Mouse (Mus musculus): ENCODE results near the gene Tgfb2. TPM values are rescaled to one million over a fixed set of nuclear protein-coding genes. Genes with fewer than 3 reads are reported as not detected.

Gene Tgfb2
- polyA plus RNA-seq, 1 experiment, result 9.3 TPM

DNA sequence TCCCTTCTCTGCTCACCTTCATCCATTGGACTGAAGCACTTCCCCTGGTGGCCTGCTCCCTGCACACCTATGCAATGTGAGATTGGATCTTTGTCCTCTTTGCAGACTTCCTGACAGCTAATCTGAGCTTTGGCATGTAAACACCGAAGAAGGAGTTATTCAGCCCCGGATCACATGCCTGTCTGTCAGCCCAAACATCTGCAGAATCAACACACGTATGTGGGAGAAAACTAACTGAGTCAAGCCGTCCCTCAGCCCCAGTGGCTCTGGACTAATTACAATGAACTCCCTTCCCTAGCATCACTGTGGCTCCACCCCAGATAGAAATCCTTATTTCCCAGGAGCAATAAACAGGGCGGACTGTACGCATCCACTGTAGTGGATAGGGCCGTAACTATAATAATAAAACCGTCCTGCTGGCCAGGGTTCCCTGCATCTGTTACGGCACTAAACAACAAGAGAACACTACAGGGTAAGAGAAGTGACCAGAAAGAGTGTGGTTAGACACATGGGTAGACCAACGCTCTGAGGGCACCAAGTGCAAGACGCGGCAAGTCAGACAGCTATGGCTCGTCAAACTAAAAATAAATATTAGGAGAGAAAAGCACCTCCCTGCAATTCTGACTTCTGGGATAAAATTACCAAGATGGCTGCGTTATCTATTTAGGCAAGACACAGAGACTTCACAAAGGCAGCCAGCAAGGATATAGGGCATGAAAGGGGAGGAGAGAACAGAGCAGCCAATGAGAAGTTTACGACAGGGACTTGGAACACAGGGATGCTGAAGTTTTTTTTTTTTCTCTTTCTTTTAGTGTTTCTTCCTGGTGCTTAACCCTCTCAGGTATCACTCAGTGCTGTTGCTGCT, 3.2 kb downstream of the Tgfb2 start:
- Histone ChIP-seq H3K36me3 (ENCODE audit: control insufficient read depth, insufficient read depth) (no peaks in the 10 kb centered on the region), H3K4me3 (peak overlapping the region; percentile 96), H3K27me3 (ENCODE audit: control insufficient read depth, insufficient read depth, insufficient read length) (no peaks in the 10 kb centered on the region), H3K79me2 (ENCODE audit: control insufficient read depth, insufficient read depth) (peaks cover 51% of the 10 kb centered on the region), H3ac (ENCODE audit: control insufficient read depth, insufficient read length) (no peak overlapping the region), H3K4me2 (ENCODE audit: low read depth) (peak overlapping the region; percentile 92)
- TF ChIP-seq POLR2A (IDR thresholded peaks at IDR 0.05; ENCODE audit: insufficient read length, low read depth), result peak; percentile 36
- TF ChIP-seq REST (IDR thresholded peaks at IDR 0.05; ENCODE audit: insufficient read depth, insufficient read length), result no peak
- TF ChIP-seq SRF (IDR thresholded peaks at IDR 0.05; ENCODE audit: control insufficient read depth, insufficient read length, low read depth), result no peak
- TF ChIP-seq TCF12 (IDR thresholded peaks at IDR 0.05; ENCODE audit: insufficient read depth, poor library complexity, severe bottlenecking), result no peak
- TF ChIP-seq POLR2AphosphoS2 (IDR thresholded peaks at IDR 0.05; ENCODE audit: insufficient read length, low read depth), result no peak
- TF ChIP-seq MYOD1 (IDR thresholded peaks at IDR 0.05; ENCODE audit: control insufficient read depth in 1 of 3, insufficient read length in 2 of 3, low read depth in 2 of 3), result no peak
- no peak for TF ChIP-seq CEBPB (IDR thresholded peaks at IDR 0.05; ENCODE audit: insufficient read depth, poor library complexity, severe bottlenecking)
- no peak for TF ChIP-seq TCF3 (IDR thresholded peaks at IDR 0.05; ENCODE audit: insufficient read length, low read depth)

DNA sequence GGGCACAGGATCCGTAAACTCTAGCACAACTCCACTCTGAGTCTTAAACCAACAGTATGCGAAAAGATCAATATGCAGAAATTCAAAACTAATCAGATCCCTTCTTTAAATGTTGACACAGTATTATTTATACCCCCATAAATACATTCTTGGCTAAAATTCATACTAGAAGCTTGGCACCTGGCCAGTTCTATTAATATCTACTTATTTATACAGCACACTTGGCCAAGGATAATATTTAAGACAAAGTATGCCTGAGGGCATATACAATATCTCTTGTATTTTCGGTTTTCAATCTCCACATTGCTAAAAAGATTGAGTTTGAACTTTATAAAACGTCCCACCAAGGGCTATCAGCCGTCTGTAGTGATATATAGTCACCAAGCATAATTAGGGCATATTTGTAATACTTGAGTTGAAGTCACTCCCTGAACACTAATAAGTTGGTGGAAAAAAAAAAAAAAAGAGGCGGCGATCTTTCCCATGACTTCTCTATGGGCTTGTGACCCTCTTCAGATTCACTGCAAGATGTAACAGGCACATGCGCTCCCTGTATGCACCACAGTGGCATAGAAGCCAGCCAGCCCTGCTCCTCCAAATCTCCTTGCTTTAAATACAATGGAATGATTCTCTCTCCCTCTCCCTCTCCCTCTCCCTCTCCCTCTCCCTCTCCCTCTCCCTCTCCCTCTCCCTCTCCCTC, 4.4 kb downstream of the Tgfb2 start:
- Histone ChIP-seq H3K36me3 (ENCODE audit: control insufficient read depth, insufficient read depth) (no peaks in the 10 kb centered on the region), H3K4me2 (ENCODE audit: low read depth) (peak overlapping the region; percentile 92), H3K4me3 (peak overlapping the region; percentile 96), H3K27me3 (ENCODE audit: control insufficient read depth, insufficient read depth, insufficient read length) (no peaks in the 10 kb centered on the region), H3K79me2 (ENCODE audit: control insufficient read depth, insufficient read depth) (peaks cover 59% of the 10 kb centered on the region), H3ac (ENCODE audit: control insufficient read depth, insufficient read length) (no peak overlapping the region)
- TF ChIP-seq USF1 (IDR thresholded peaks at IDR 0.05; ENCODE audit: low read depth), result no peak

- no peak overlapping the region for H3ac ChIP-seq (ENCODE audit: control insufficient read depth, insufficient read length)
- H3K27me3 ChIP-seq (ENCODE audit: control insufficient read depth, insufficient read depth, insufficient read length), result no peaks in the 10 kb centered on the region
- H3K4me3 ChIP-seq, result no peak overlapping the region
- H3K36me3 ChIP-seq (ENCODE audit: control insufficient read depth, insufficient read depth), result no peaks in the 10 kb centered on the region
- peak; percentile 25 for TF ChIP-seq POLR2A (IDR thresholded peaks at IDR 0.05; ENCODE audit: insufficient read length, low read depth)
- peak; percentile 38 to 59 (median 44) for TF ChIP-seq MYOD1 (IDR thresholded peaks at IDR 0.05; ENCODE audit: control insufficient read depth in 1 of 3, insufficient read length in 2 of 3, low read depth in 2 of 3)
- TF ChIP-seq MYOG (IDR thresholded peaks at IDR 0.05; ENCODE audit: control insufficient read depth in 1 of 3, insufficient read depth in 1 of 3, insufficient read length in 2 of 3, low read depth in 2 of 3), result peak in 2 of 3 experiments; percentile 60 to 71
- no peak for TF ChIP-seq POLR2AphosphoS2 (IDR thresholded peaks at IDR 0.05; ENCODE audit: insufficient read length, low read depth)
- peak overlapping the region; percentile 92 for H3K4me2 ChIP-seq (ENCODE audit: low read depth)
- H3K79me2 ChIP-seq (ENCODE audit: control insufficient read depth, insufficient read depth), result peaks cover 59% of the 10 kb centered on the region
These were observed 5.3 kb downstream of the Tgfb2 start for GRCm38 (mm10) chr1:186700496-186700895.

DNA sequence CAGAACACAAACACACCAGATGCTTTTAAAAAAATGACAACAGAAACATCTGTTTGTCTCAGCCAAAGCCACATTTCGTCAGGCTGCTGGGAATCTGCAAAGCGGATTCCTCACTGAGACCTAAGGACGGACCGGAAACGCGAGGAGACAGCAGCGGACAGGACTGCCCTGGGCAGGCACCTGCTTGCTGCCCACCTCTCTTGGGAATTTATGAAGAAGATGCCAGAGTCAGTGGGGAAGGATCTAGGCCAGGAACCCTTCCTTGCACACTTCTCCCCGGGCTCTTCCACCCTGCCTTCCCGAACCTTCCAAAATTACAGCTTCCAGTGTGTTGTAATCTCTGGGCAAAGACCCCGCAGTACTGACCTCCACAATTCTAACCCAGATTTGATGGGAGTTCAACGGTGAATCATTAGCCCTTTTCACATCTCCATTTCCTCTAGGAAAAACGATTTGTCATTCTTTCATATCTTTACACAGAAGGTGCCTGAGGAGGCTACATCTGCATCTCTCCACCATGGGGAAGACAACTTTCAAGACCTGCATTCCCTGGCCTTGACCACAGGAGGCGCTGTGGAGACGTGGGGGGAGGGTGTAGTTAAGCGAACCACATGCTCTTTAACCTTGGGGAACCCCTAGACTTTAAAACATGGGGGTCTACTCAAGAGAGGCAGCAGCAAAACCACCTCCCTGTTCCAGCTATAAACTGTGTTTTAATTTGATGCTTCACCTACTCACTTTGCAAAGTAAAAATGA, 7.0 kb downstream of the Tgfb2 start:
- H3K36me3 ChIP-seq (ENCODE audit: control insufficient read depth, insufficient read depth), result no peaks in the 10 kb centered on the region
- no peak for TF ChIP-seq USF1 (IDR thresholded peaks at IDR 0.05; ENCODE audit: low read depth)
- TF ChIP-seq CEBPB (IDR thresholded peaks at IDR 0.05; ENCODE audit: insufficient read depth, poor library complexity, severe bottlenecking), result no peak
- TF ChIP-seq SRF (IDR thresholded peaks at IDR 0.05; ENCODE audit: control insufficient read depth, insufficient read length, low read depth), result no peak
- no peak for TF ChIP-seq POLR2A (IDR thresholded peaks at IDR 0.05; ENCODE audit: insufficient read length, low read depth)
- no peak for TF ChIP-seq MYOG (IDR thresholded peaks at IDR 0.05; ENCODE audit: control insufficient read depth in 1 of 3, insufficient read depth in 1 of 3, insufficient read length in 2 of 3, low read depth in 2 of 3)
- TF ChIP-seq TCF3 (IDR thresholded peaks at IDR 0.05; ENCODE audit: insufficient read length, low read depth), result no peak
- no peak for TF ChIP-seq E2F4 (IDR thresholded peaks at IDR 0.05; ENCODE audit: insufficient read depth)
- TF ChIP-seq POLR2AphosphoS2 (IDR thresholded peaks at IDR 0.05; ENCODE audit: insufficient read length, low read depth), result no peak
- no peak for TF ChIP-seq MAX (IDR thresholded peaks at IDR 0.05; ENCODE audit: low read depth)
- TF ChIP-seq MYOD1 (IDR thresholded peaks at IDR 0.05; ENCODE audit: control insufficient read depth in 1 of 3, insufficient read length in 2 of 3, low read depth in 2 of 3), result no peak
- TF ChIP-seq REST (IDR thresholded peaks at IDR 0.05; ENCODE audit: insufficient read depth, insufficient read length), result no peak
- TF ChIP-seq TCF12 (IDR thresholded peaks at IDR 0.05; ENCODE audit: insufficient read depth, poor library complexity, severe bottlenecking), result no peak
- H3ac ChIP-seq (ENCODE audit: control insufficient read depth, insufficient read length), result no peak overlapping the region
- H3K4me2 ChIP-seq (ENCODE audit: low read depth), result no peak overlapping the region
- H3K4me3 ChIP-seq, result no peak overlapping the region
- H3K27me3 ChIP-seq (ENCODE audit: control insufficient read depth, insufficient read depth, insufficient read length), result no peaks in the 10 kb centered on the region
- H3K79me2 ChIP-seq (ENCODE audit: control insufficient read depth, insufficient read depth), result peaks cover 60% of the 10 kb centered on the region
